Mouse (Mus musculus) MEL (cell line): ENCODE measurements at regions not wholly inside any gene's neighbourhood (a gene's known extent, or its start where the extent isn't known, plus 50 kb on each side); places are given as distances from the start of the nearest gene placed in this dataset.

Experiments
- DNase-seq: peaks from one replicate; pipeline ENCODE4 v3.0.0; 2011; ENCODE audit warnings: low read depth, low spot score
- H3K27ac ChIP-seq: 2 replicates; pipeline ENCODE4 v1.5.1; 2012; ENCODE audit warnings: low read depth, mild to moderate bottlenecking, control low read depth, low read length, moderate library complexity; ENCODE audit not compliant: control insufficient read depth
- H3K27me3 ChIP-seq, 2 experiments: fragments of 150-350 bp in 1 of 2; sonication (generic) in 1 of 2; 2 replicates each; pipeline ENCODE4 v1.6.1; 2012; ENCODE audit warnings: low read length in 2 of 2, mild to moderate bottlenecking in 2 of 2, improper control_type of control experiment in 1 of 2, moderate library complexity in 1 of 2; ENCODE audit not compliant: insufficient read depth in 2 of 2, control insufficient read depth in 1 of 2
- H3K36me3 ChIP-seq, 2 experiments: 2 replicates each; pipeline ENCODE4 v1.6.1; 2012 to 2014; ENCODE audit warnings: low read length in 2 of 2, improper control_type of control experiment in 1 of 2, inconsistent platforms in 1 of 2, mild to moderate bottlenecking in 1 of 2; ENCODE audit not compliant: insufficient read depth in 2 of 2, control insufficient read depth in 1 of 2
- H3K4me1 ChIP-seq, 2 experiments: fragments of 150-350 bp in 1 of 2; sonication (generic) in 1 of 2; 2 replicates each; pipeline ENCODE4 v1.6.1; 2012; ENCODE audit warnings: low read length in 2 of 2, improper control_type of control experiment in 1 of 2, mild to moderate bottlenecking in 1 of 2; ENCODE audit not compliant: insufficient read depth in 2 of 2, control insufficient read depth in 1 of 2
- H3K4me3 ChIP-seq, 2 experiments: fragments of 150-350 bp in 1 of 2; sonication (generic) in 1 of 2; 2 replicates each; pipeline ENCODE4 v1.5.1; 2012; ENCODE audit warnings: low read depth in 2 of 2, low read length in 2 of 2, mild to moderate bottlenecking in 2 of 2, moderate library complexity in 2 of 2, control low read depth in 1 of 2, improper control_type of control experiment in 1 of 2; ENCODE audit not compliant: control insufficient read depth in 1 of 2, insufficient read depth in 1 of 2
- H3K79me2 ChIP-seq: 2 replicates; pipeline ENCODE4 v1.6.1; 2012; ENCODE audit warnings: mild to moderate bottlenecking, low read length, moderate library complexity; ENCODE audit not compliant: control insufficient read depth, poor library complexity, insufficient read depth
- H3K9ac ChIP-seq: 2 replicates; pipeline ENCODE4 v1.6.1; 2012; ENCODE audit warnings: low read depth, mild to moderate bottlenecking, control low read depth, low read length, moderate library complexity; ENCODE audit not compliant: control insufficient read depth, poor library complexity, severe bottlenecking
- H3K9me3 ChIP-seq: fragments of 150-350 bp; sonication (generic); replicated peaks from 2 replicates; pipeline ENCODE4 v1.6.1; 2012; ENCODE audit warnings: mild to moderate bottlenecking, low read length, improper control_type of control experiment, moderate library complexity; ENCODE audit not compliant: insufficient read depth
- BHLHE40 ChIP-seq: IDR thresholded peaks from 2 replicates; pipeline ENCODE4 v1.6.1; 2012; ENCODE audit warnings: low read depth, mild to moderate bottlenecking, inconsistent platforms, low read length, improper control_type of control experiment, borderline replicate concordance
- CHD2 ChIP-seq: IDR thresholded peaks from 2 replicates; pipeline ENCODE4 v1.6.1; 2011; ENCODE audit warnings: low read length, improper control_type of control experiment
- CTCF ChIP-seq, 3 experiments: IDR thresholded peaks in 2 of 3; conservative IDR thresholded peaks in 1 of 3; 2 replicates each; pipeline ENCODE4 v1.5.1; 2011 to 2012; ENCODE audit warnings: low read length in 3 of 3, low read depth in 2 of 3, mild to moderate bottlenecking in 2 of 3, improper control_type of control experiment in 1 of 3, inconsistent platforms in 1 of 3, mixed read lengths in 1 of 3, moderate library complexity in 1 of 3; ENCODE audit not compliant: control insufficient read depth in 1 of 3, insufficient read depth in 1 of 3, poor library complexity in 1 of 3, severe bottlenecking in 1 of 3
- EP300 ChIP-seq, 2 experiments: IDR thresholded peaks; 2 replicates each; pipeline ENCODE4 v1.6.1; 2011; ENCODE audit warnings: improper control_type of control experiment in 2 of 2, low read length in 2 of 2, low read depth in 1 of 2, mild to moderate bottlenecking in 1 of 2
- GABPA ChIP-seq: IDR thresholded peaks from 2 replicates; pipeline ENCODE4 v1.6.1; 2012; ENCODE audit warnings: low read depth, mild to moderate bottlenecking, inconsistent platforms, low read length, improper control_type of control experiment, moderate library complexity
- MAZ ChIP-seq: IDR thresholded peaks from 2 replicates; pipeline ENCODE4 v1.6.1; 2012; ENCODE audit warnings: low read depth, mild to moderate bottlenecking, inconsistent platforms, low read length, improper control_type of control experiment
- MEF2A ChIP-seq: IDR thresholded peaks from 2 replicates; pipeline ENCODE4 v1.6.1; 2014; ENCODE audit warnings: low read depth, mild to moderate bottlenecking, inconsistent platforms, low read length, improper control_type of control experiment; ENCODE audit not compliant: poor library complexity, insufficient replicate concordance, severe bottlenecking; ENCODE audit errors: extremely low read depth
- MYC ChIP-seq: IDR thresholded peaks from 2 replicates; pipeline ENCODE4 v1.6.1; 2011; ENCODE audit warnings: low read depth, mild to moderate bottlenecking, low read length, improper control_type of control experiment, moderate library complexity
- NRF1 ChIP-seq: IDR thresholded peaks from 2 replicates; pipeline ENCODE4 v1.6.1; 2014; ENCODE audit warnings: low read depth, mild to moderate bottlenecking, inconsistent platforms, low read length, improper control_type of control experiment, moderate library complexity; ENCODE audit not compliant: poor library complexity, insufficient read depth, severe bottlenecking
- POLR2AphosphoS2 ChIP-seq: IDR thresholded peaks from 2 replicates; pipeline ENCODE4 v1.6.1; 2011; ENCODE audit warnings: low read length, improper control_type of control experiment
- POLR2AphosphoS5 ChIP-seq: IDR thresholded peaks from 2 replicates; pipeline ENCODE4 v1.6.1; 2012; ENCODE audit warnings: low read depth, borderline replicate concordance, mild to moderate bottlenecking, inconsistent platforms, low read length, moderate library complexity, mixed read lengths
- RCOR1 ChIP-seq: IDR thresholded peaks from 2 replicates; pipeline ENCODE4 v1.6.1; 2012; ENCODE audit warnings: low read depth, mild to moderate bottlenecking, inconsistent platforms, low read length, improper control_type of control experiment
- SIN3A ChIP-seq: IDR thresholded peaks from 2 replicates; pipeline ENCODE4 v1.6.1; 2012; ENCODE audit warnings: low read length, improper control_type of control experiment, inconsistent platforms
- USF1 ChIP-seq: IDR thresholded peaks from 2 replicates; pipeline ENCODE4 v1.6.1; 2014; ENCODE audit warnings: low read depth, mild to moderate bottlenecking, inconsistent platforms, low read length, improper control_type of control experiment, moderate library complexity

DNA sequence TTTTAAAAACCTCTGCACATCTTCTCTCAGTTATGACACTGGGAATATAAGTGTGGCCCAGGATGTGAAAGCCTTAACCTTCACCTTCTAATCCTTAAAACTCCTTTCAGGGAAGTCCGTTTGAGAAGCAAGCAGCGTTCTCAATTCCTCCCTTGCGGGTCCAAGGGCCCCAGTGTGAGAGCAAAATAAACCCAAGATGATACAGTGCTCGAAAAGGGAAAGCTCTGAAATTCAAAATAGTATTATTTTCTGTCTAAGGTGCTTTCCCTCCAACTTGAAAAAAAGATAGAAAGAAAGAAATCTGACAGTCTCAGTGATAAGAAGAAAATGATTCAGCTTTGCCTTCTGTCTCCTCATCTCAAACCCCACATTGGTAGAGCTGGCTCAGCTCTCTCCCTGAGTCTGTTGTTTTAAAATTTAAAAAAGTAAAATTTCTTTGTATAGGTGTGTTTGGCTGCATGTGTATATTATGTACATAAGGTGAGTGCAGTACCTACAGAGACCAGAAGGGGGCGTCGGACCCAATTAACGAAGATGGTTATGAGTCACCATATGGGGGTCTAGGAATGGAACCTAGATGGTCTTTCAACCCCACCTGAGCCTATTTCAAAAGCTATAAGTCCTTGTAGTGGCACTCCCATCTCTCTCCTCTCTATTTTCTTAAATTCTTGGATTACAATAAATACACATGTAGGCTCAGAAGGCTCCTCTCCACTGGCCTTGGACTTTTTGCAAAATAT is 222.3 kb upstream of the Spdye4c start:
- no peak overlapping the region for H3K27ac ChIP-seq
- no peaks in the 10 kb centered on the region; the same call in 1 of the 2 replicates for H3K79me2 ChIP-seq
- no peaks in the 10 kb centered on the region for H3K27me3 ChIP-seq
- H3K4me3 ChIP-seq: no peak overlapping the region
- no peak overlapping the region for H3K9ac ChIP-seq
- H3K36me3 ChIP-seq: peaks cover 0 to 21% of the 10 kb centered on the region in 2 experiments; a peak in 2 of 4 replicates
- DNase-seq: no peak
- TF ChIP-seq CTCF (IDR thresholded peaks at IDR 0.05 in 2 of 3, conservative IDR thresholded peaks at IDR 0.05 in 1 of 3; ENCODE audit: control insufficient read depth in 1 of 3, insufficient read depth in 1 of 3, low read depth in 2 of 3, low read length in 3 of 3, poor library complexity in 1 of 3, severe bottlenecking in 1 of 3) (peak in 2 of 3 experiments; percentile 21; a peak in 2 of 6 replicates), MEF2A (no peak)
- H3K9me3 ChIP-seq: no peaks in the 10 kb centered on the region
- peaks cover 5 to 28% of the 10 kb centered on the region in 2 experiments for H3K4me1 ChIP-seq

DNA sequence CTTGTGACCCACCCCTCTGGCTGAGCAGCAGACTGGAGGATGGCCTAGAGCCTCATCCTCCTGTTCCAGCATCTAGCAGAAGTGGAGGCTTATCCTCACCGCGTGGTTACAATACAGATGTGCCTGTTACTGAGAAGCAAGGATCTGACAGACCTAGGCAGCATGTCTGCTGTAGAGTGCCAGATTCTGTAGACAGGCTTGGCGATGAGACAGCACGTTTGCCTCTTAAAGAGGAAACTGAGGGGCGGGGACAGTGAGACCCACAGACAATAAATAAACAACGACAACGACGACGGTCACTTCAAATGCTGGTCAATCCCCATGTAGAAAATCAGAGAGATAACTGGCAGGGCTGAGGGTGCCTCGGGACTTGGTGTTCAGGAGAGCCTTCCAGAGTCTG is 220.2 kb upstream of the Spdye4c start:
- H3K27ac ChIP-seq: no peak overlapping the region
- no peak for TF ChIP-seq GABPA
- no peak for TF ChIP-seq BHLHE40
- TF ChIP-seq MEF2A: no peak
- no peak for TF ChIP-seq RCOR1
- no peak for TF ChIP-seq NRF1
- no peak for TF ChIP-seq SIN3A
- TF ChIP-seq POLR2AphosphoS5: no peak
- TF ChIP-seq USF1: no peak
- no peak for TF ChIP-seq EP300 (IDR thresholded peaks at IDR 0.05; ENCODE audit: low read depth in 1 of 2, low read length in 2 of 2)
- no peak for TF ChIP-seq MAZ
- no peak for TF ChIP-seq MYC
- TF ChIP-seq POLR2AphosphoS2: no peak
- no peak for TF ChIP-seq CHD2
- H3K27me3 ChIP-seq: no peaks in the 10 kb centered on the region
- H3K4me3 ChIP-seq: no peak overlapping the region
- no peaks in the 10 kb centered on the region for H3K9me3 ChIP-seq
- no peaks in the 10 kb centered on the region; the same call in 1 of the 2 replicates for H3K79me2 ChIP-seq
- H3K9ac ChIP-seq: no peak overlapping the region
- peaks cover 0 to 12% of the 10 kb centered on the region in 2 experiments; a peak in 2 of 4 replicates for H3K36me3 ChIP-seq
- no peak for DNase-seq
- H3K4me1 ChIP-seq: peaks cover 2 to 22% of the 10 kb centered on the region in 2 experiments
